Mouse (Mus musculus) myocyte (in vitro differentiated cells): ENCODE measurements around the gene Aqp3.

Source experiments
- CEBPB ChIP-seq: IDR thresholded peaks from 2 replicates; pipeline ENCODE4 v1.6.1; 2011; ENCODE audit warnings: mild to moderate bottlenecking, moderate library complexity; ENCODE audit not compliant: poor library complexity, insufficient read depth, severe bottlenecking
- E2F4 ChIP-seq: IDR thresholded peaks from one replicate; pipeline ENCODE4 v1.6.1; 2011; ENCODE audit warnings: mild to moderate bottlenecking, control low read depth, moderate library complexity; ENCODE audit not compliant: insufficient read depth
- MAX ChIP-seq: IDR thresholded peaks from one replicate; pipeline ENCODE4 v1.6.1; 2011; ENCODE audit warnings: low read depth, mild to moderate bottlenecking, control low read depth
- MYOD1 ChIP-seq, 3 experiments: IDR thresholded peaks; one replicate each; pipeline ENCODE4 v1.6.1; 2011; ENCODE audit warnings: control low read depth in 2 of 3, low read depth in 2 of 3, mild to moderate bottlenecking in 2 of 3, moderate library complexity in 1 of 3; ENCODE audit not compliant: insufficient read length in 2 of 3, control insufficient read depth in 1 of 3
- MYOG ChIP-seq, 3 experiments: IDR thresholded peaks; one replicate each; pipeline ENCODE4 v1.6.1; 2011; ENCODE audit warnings: control low read depth in 2 of 3, low read depth in 2 of 3, mild to moderate bottlenecking in 2 of 3; ENCODE audit not compliant: insufficient read length in 2 of 3, control insufficient read depth in 1 of 3, insufficient read depth in 1 of 3
- POLR2A ChIP-seq: IDR thresholded peaks from one replicate; pipeline ENCODE4 v1.6.1; 2011; ENCODE audit warnings: low read depth, mild to moderate bottlenecking, control low read depth, moderate library complexity; ENCODE audit not compliant: insufficient read length
- POLR2AphosphoS2 ChIP-seq: IDR thresholded peaks from one replicate; pipeline ENCODE4 v1.6.1; 2011; ENCODE audit warnings: low read depth, control low read depth; ENCODE audit not compliant: insufficient read length
- REST ChIP-seq: IDR thresholded peaks from one replicate; pipeline ENCODE4 v1.6.1; 2011; ENCODE audit warnings: mild to moderate bottlenecking, control low read depth, moderate library complexity; ENCODE audit not compliant: insufficient read depth, insufficient read length
- SRF ChIP-seq: IDR thresholded peaks from one replicate; pipeline ENCODE4 v1.6.1; 2011; ENCODE audit warnings: low read depth; ENCODE audit not compliant: control insufficient read depth, insufficient read length
- TCF12 ChIP-seq: IDR thresholded peaks from one replicate; pipeline ENCODE4 v1.6.1; 2011; ENCODE audit warnings: mild to moderate bottlenecking, control low read depth; ENCODE audit not compliant: poor library complexity, insufficient read depth, severe bottlenecking
- USF1 ChIP-seq: IDR thresholded peaks from one replicate; pipeline ENCODE4 v1.6.1; 2011; ENCODE audit warnings: low read depth, mild to moderate bottlenecking, control low read depth, moderate library complexity

- no peak for TF ChIP-seq POLR2A
- TF ChIP-seq MAX = no peak
- no peak for TF ChIP-seq USF1
- no peak for TF ChIP-seq TCF12
- TF ChIP-seq E2F4 = no peak
- no peak for TF ChIP-seq POLR2AphosphoS2
- TF ChIP-seq SRF = no peak
- TF ChIP-seq MYOD1 (IDR thresholded peaks at IDR 0.05; ENCODE audit: control insufficient read depth in 1 of 3, insufficient read length in 2 of 3, low read depth in 2 of 3) = no peak
- no peak for TF ChIP-seq CEBPB
- TF ChIP-seq REST = no peak
- no peak for TF ChIP-seq MYOG (IDR thresholded peaks at IDR 0.05; ENCODE audit: control insufficient read depth in 1 of 3, insufficient read depth in 1 of 3, insufficient read length in 2 of 3, low read depth in 2 of 3)
These were observed 49.1 kb downstream of the Aqp3 start for GRCm38 (mm10) chr4:41048926-41049325.
